Mouse (Mus musculus) olfactory bulb, adult 2 months (tissue): Measurements from ENCODE around the gene Coro7. TPM values are rescaled to one million over a fixed set of nuclear protein-coding genes. Genes with fewer than 3 reads are reported as not detected.
A peak's percentile ranks its signal among the peaks of the same experiment; 100 is the strongest.
"Not testable (repeated sequence)": the region's sequence is repeated elsewhere in the genome, so short reads cannot be mapped to it uniquely, and the experiment has no call there.

ENCODE experiments used
- H3K27ac ChIP-seq: fragments of 200-500 bp; 2 replicates; pipeline ENCODE4 v1.5.1; 2012; ENCODE audit warnings: low read depth, low read length; ENCODE audit not compliant: insufficient read depth
- H3K4me1 ChIP-seq: fragments of 200-500 bp; 2 replicates; pipeline ENCODE4 v1.6.1; 2012; ENCODE audit warnings: low read length; ENCODE audit not compliant: control insufficient read depth, insufficient read depth
- H3K4me3 ChIP-seq: fragments of 200-500 bp; 2 replicates; pipeline ENCODE4 v1.5.1; 2012; ENCODE audit warnings: mild to moderate bottlenecking, low read depth, low read length, moderate library complexity; ENCODE audit not compliant: insufficient read depth
- CTCF ChIP-seq: fragments of 200-500 bp; IDR thresholded peaks from 2 replicates; pipeline ENCODE4 v1.5.1; 2012; ENCODE audit warnings: low read depth, mild to moderate bottlenecking, low read length, moderate library complexity; ENCODE audit not compliant: insufficient read depth
- POLR2A ChIP-seq: fragments of 200-500 bp; IDR thresholded peaks from 2 replicates; pipeline ENCODE4 v1.6.1; 2012; ENCODE audit warnings: mild to moderate bottlenecking, low read depth, low read length, moderate library complexity; ENCODE audit not compliant: insufficient read depth
- WGBS: fragments of 180-500 bp; shearing (Covaris S2); methylation state at CpG from one replicate; pipeline ENCODE4 v1.1.7; 2018; 5-methylcytosine and 5-hydroxymethylcytosine counted together
- polyA plus RNA-seq: library from polyadenylated mRNA; stranded (reverse); fragments of >200 nt; gene quantifications from 2 replicates; pipeline ENCODE4 v1.2.4, GENCODE M21; 2012; ENCODE audit warnings: low replicate concordance; ENCODE audit not compliant: missing spikeins, insufficient read depth, insufficient read length

The Coro7 gene
- polyA plus RNA-seq, 1 experiment = not detected

- Histone ChIP-seq H3K4me3 (peak within 1 kb of the TSS; percentile 72), H3K4me1 (no peaks in the 10 kb centered on the region), H3K27ac (no peak within 1 kb of the TSS; the same call in 1 of the 2 replicates)
- WGBS = 8% methylated on average over 33 of the region's 33 CpGs
- TF ChIP-seq POLR2A (no peak), CTCF (no peak)
These were observed 39.4 kb upstream of the Coro7 start, which contains the start of gene Nmral1 for GRCm38 (mm10) chr16:4718753-4719518. Gene Nmral1 (minus strand): TSS chr16:4719356.

- H3K4me1 ChIP-seq = no peaks in the 10 kb centered on the region
- no peak for TF ChIP-seq CTCF
- no peak for TF ChIP-seq POLR2A
- WGBS = 36% methylated on average over 3 of the region's 3 CpGs
- no peak overlapping the region for H3K27ac ChIP-seq
- H3K4me3 ChIP-seq = no peak overlapping the region
These were observed 38.3 kb upstream of the Coro7 start for GRCm38 (mm10) chr16:4717866-4718265.

- Histone ChIP-seq H3K4me3 (no peak overlapping the region), H3K27ac (no peak overlapping the region), H3K4me1 (no peaks in the 10 kb centered on the region)
- TF ChIP-seq POLR2A = no peak
- TF ChIP-seq CTCF = no peak
- 89% methylated on average over 17 of the region's 17 CpGs for WGBS
These were observed 34.5 kb upstream of the Coro7 start for GRCm38 (mm10) chr16:4713861-4714710.

- Histone ChIP-seq H3K27ac (no peak overlapping the region), H3K4me3 (no peak overlapping the region), H3K4me1 (no peaks in the 10 kb centered on the region)
- WGBS = 67% methylated on average over 4 of the region's 4 CpGs
- no peak for TF ChIP-seq POLR2A
- no peak for TF ChIP-seq CTCF
These were observed 31.6 kb upstream of the Coro7 start for GRCm38 (mm10) chr16:4711173-4711572.

GRCm38 (mm10) chr16:4705541-4705940 lies 26.0 kb upstream of the Coro7 start:
- Histone ChIP-seq H3K4me1 (no peaks in the 10 kb centered on the region), H3K4me3 (no peak overlapping the region), H3K27ac (no peak overlapping the region)
- no peak for TF ChIP-seq CTCF
- no peak for TF ChIP-seq POLR2A
- 77% methylated on average over 4 of the region's 4 CpGs for WGBS

- no peak overlapping the region for H3K27ac ChIP-seq
- no peaks in the 10 kb centered on the region for H3K4me1 ChIP-seq
- no peak for TF ChIP-seq CTCF
- no peak for TF ChIP-seq POLR2A
- H3K4me3 ChIP-seq = no peak overlapping the region
- WGBS = 66% methylated on average over 1 of the region's 1 CpGs
These were observed 23.1 kb upstream of the Coro7 start for GRCm38 (mm10) chr16:4702646-4703045.

DNA sequence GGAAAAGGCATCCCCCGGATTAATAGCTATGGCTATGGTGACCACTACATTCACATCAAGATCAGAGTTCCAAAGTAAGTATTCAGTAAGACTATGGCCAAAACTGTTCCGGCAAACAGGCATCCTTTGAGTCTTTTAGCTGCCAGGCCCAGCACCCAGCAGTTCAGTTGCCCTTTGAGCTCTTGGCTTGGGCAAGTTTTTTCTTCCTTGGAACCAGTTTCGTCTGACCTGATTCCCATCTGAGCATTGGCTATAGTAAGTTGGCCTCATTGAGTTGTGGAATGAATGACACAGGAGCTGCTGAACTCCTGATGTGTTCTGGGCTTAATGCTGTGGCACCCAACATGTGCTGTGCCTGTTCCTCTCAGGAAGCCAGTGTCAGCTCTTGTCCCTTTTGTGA lies 21.6 kb upstream of the Coro7 start:
- Histone ChIP-seq H3K4me1 (no peaks in the 10 kb centered on the region), H3K4me3 (no peak overlapping the region), H3K27ac (no peak overlapping the region)
- TF ChIP-seq CTCF (no peak), POLR2A (no peak)
- 94% methylated on average over 3 of the region's 3 CpGs for WGBS

DNA sequence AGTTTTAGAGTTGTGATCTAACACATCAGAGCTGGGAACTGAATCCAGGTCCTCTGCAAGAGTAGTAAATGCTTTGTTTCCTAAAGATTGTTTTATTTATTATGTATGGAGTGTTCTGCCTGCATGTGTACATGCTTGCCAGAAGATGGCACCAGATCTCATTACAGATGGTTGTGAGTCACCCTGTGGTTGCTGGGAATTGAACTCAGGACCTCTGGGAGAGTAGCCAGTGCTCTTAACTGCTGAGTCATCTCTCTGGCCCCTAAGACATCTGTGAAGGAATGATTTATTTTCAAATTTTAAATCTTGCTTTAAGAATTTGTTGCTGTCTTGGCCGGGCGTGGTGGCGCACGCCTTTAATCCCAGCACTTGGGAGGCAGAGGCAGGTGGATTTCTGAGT lies 9.8 kb upstream of the Coro7 start:
- not testable (repeated sequence) for H3K4me3 ChIP-seq, H3K27ac ChIP-seq, H3K4me1 ChIP-seq
- over 99% methylated on average over 4 of the region's 4 CpGs for WGBS

- no peak overlapping the region for H3K27ac ChIP-seq
- 2% methylated on average over 9 of the region's 9 CpGs for WGBS
- no peak for TF ChIP-seq CTCF
- no peak for TF ChIP-seq POLR2A
These were observed 4.8 kb upstream of the Coro7 start for GRCm38 (mm10) chr16:4684457-4684791.

More at GRCm38 (mm10) chr16:4684457-4684791, 4.8 kb upstream of the Coro7 start:
- H3K4me3 ChIP-seq = peak overlapping the region; percentile 88
- H3K4me1 ChIP-seq = no peaks in the 10 kb centered on the region
